Mouse (Mus musculus) kidney, adult 2 months (tissue): Measurements from ENCODE around the gene Gemin4.

Experiments
- CTCF ChIP-seq: fragments of 200-500 bp; conservative IDR thresholded peaks from 2 replicates; pipeline ENCODE4 v1.5.1; 2011; ENCODE audit warnings: low read depth, mild to moderate bottlenecking, control low read depth, low read length, moderate library complexity, mixed read lengths; ENCODE audit not compliant: insufficient read depth, insufficient read length
- POLR2A ChIP-seq: fragments of 200-500 bp; IDR thresholded peaks from one replicate; pipeline ENCODE4 v1.6.1; 2011; ENCODE audit warnings: low read depth, low read length, control low read depth

- TF ChIP-seq CTCF (no peak), POLR2A (no peak)
Observed at GRCm38 (mm10) chr11:76216681-76217389, 629 bp downstream of the Gemin4 start.
